Mouse (Mus musculus) c-Kit-positive CD71-positive TER-119-positive erythroid progenitor cells, embryonic 14.5 days (primary cell): ENCODE measurements around the gene Gm10203.

Experiments
- DNase-seq: peaks from one replicate; pipeline ENCODE4 v3.0.0-alpha.2; 2013; ENCODE audit warnings: low spot score

Gm10203 gene

DNA sequence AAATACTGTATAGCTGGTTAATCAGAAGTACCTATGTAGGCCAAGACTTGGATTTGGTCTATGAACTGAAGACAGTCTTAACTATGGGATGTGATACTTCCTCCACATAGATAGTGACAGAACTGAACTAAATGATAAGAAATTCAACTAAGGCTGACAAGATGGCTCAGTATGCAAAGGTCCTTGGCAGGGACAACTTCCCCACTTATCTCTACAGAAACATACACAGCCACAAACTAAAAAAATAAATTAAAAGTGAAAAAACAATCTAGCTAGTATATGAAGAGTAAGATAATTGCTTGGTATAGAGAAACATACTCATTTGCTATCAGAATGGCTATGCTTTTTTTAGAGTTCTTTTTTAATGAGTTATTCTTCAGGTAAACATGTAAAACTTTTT lies 49.1 kb downstream of the Gm10203 start:
- DNase-seq: no peak
